Mouse (Mus musculus): ENCODE results near the gene Nhej1. TPM values are rescaled to one million over a fixed set of nuclear protein-coding genes. Genes with fewer than 3 reads are reported as not detected.

Nhej1 gene
- polyA plus RNA-seq, 1 experiment from 2014 or later, result 10.2 TPM

GRCm38 (mm10) chr1:74949666-74950050 lies 175.3 kb downstream of the Nhej1 start:
- peak overlapping the region; percentile 95 for H3K27ac ChIP-seq (ENCODE audit: low read length)
- 4% methylated on average over 24 of the region's 24 CpGs for WGBS
- no peaks in the 10 kb centered on the region; the same call in 1 of the 2 replicates for H3K36me3 ChIP-seq (ENCODE audit: control insufficient read depth, insufficient read depth, low read length)
- peak overlapping the region; percentile 83 for H3K4me2 ChIP-seq (ENCODE audit: low read depth, low read length)
- H3K9ac ChIP-seq (ENCODE audit: low read depth, low read length), result peak overlapping the region; percentile 94
- H3K4me3 ChIP-seq (ENCODE audit: low read length), result peak overlapping the region; percentile 70
- no peaks in the 10 kb centered on the region for H3K9me3 ChIP-seq (ENCODE audit: control insufficient read depth, low read length)
- peak; percentile 51 for ATAC-seq
- H3K27me3 ChIP-seq (replicated peaks; ENCODE audit: control insufficient read depth, insufficient read depth, low read length), result peaks cover 51% of the 10 kb centered on the region
- peaks cover 20% of the 10 kb centered on the region; the same call in 1 of the 2 replicates for H3K4me1 ChIP-seq (ENCODE audit: control insufficient read depth, insufficient read depth, low read length)

- Histone ChIP-seq H3K27me3 (replicated peaks; ENCODE audit: control insufficient read depth, insufficient read depth, low read length) (peaks cover 50% of the 10 kb centered on the region), H3K9ac (ENCODE audit: low read depth, low read length) (peak overlapping the region; percentile 94)
- WGBS, result 2% methylated on average over 20 of the region's 20 CpGs
Observed at GRCm38 (mm10) chr1:74948784-74949665, 176.0 kb downstream of the Nhej1 start.

GRCm38 (mm10) chr1:74947986-74948670 lies 176.9 kb downstream of the Nhej1 start:
- peaks cover 23% of the 10 kb centered on the region for H3K4me1 ChIP-seq (ENCODE audit: control insufficient read depth, insufficient read depth, low read length)
- H3K9ac ChIP-seq (ENCODE audit: low read depth, low read length), result peak overlapping the region; percentile 94
- H3K9me3 ChIP-seq (ENCODE audit: control insufficient read depth, low read length), result no peaks in the 10 kb centered on the region
- no peak for ATAC-seq
- H3K4me3 ChIP-seq (ENCODE audit: low read length), result peak overlapping the region; percentile 70
- H3K27me3 ChIP-seq (replicated peaks; ENCODE audit: control insufficient read depth, insufficient read depth, low read length), result peaks cover 43% of the 10 kb centered on the region
- 1% methylated on average over 41 of the region's 41 CpGs for WGBS
- no peak overlapping the region; the same call in 1 of the 2 replicates for H3K27ac ChIP-seq (ENCODE audit: low read length)
- H3K36me3 ChIP-seq (ENCODE audit: control insufficient read depth, insufficient read depth, low read length), result no peaks in the 10 kb centered on the region; the same call in 1 of the 2 replicates
- peak overlapping the region; percentile 83 for H3K4me2 ChIP-seq (ENCODE audit: low read depth, low read length)

More at GRCm38 (mm10) chr1:74948784-74949665, 176.0 kb downstream of the Nhej1 start:
- H3K4me3 ChIP-seq (ENCODE audit: low read length), result peak overlapping the region; percentile 70
- peak overlapping the region; percentile 83 for H3K4me2 ChIP-seq (ENCODE audit: low read depth, low read length)
- H3K9me3 ChIP-seq (ENCODE audit: control insufficient read depth, low read length), result no peaks in the 10 kb centered on the region
- peaks cover 20% of the 10 kb centered on the region; the same call in 1 of the 2 replicates for H3K4me1 ChIP-seq (ENCODE audit: control insufficient read depth, insufficient read depth, low read length)
- ATAC-seq, result peak; percentile 69
- no peaks in the 10 kb centered on the region; the same call in 1 of the 2 replicates for H3K36me3 ChIP-seq (ENCODE audit: control insufficient read depth, insufficient read depth, low read length)
- peak overlapping the region; percentile 95 for H3K27ac ChIP-seq (ENCODE audit: low read length)

- 39% methylated on average over 12 of the region's 12 CpGs for WGBS
- H3K27me3 ChIP-seq (replicated peaks; ENCODE audit: control insufficient read depth, insufficient read depth, low read length), result no peaks in the 10 kb centered on the region
- H3K4me2 ChIP-seq (ENCODE audit: low read depth, low read length), result no peak overlapping the region
- no peak overlapping the region for H3K9ac ChIP-seq (ENCODE audit: low read depth, low read length)
- peak; percentile 93 for ATAC-seq
- H3K27ac ChIP-seq (ENCODE audit: low read length), result peak overlapping the region; percentile 71
- H3K9me3 ChIP-seq (ENCODE audit: control insufficient read depth, low read length), result no peaks in the 10 kb centered on the region
- H3K4me1 ChIP-seq (ENCODE audit: control insufficient read depth, insufficient read depth, low read length), result peaks cover 10% of the 10 kb centered on the region
- no peak overlapping the region for H3K4me3 ChIP-seq (ENCODE audit: low read length)
- no peaks in the 10 kb centered on the region for H3K36me3 ChIP-seq (ENCODE audit: control insufficient read depth, insufficient read depth, low read length)
Observed at GRCm38 (mm10) chr1:74941651-74942360, 183.2 kb downstream of the Nhej1 start.

- Histone ChIP-seq H3K36me3 (ENCODE audit: control insufficient read depth, insufficient read depth, low read length) (no peaks in the 10 kb centered on the region), H3K4me1 (ENCODE audit: control insufficient read depth, insufficient read depth, low read length) (peaks cover 10% of the 10 kb centered on the region), H3K9ac (ENCODE audit: low read depth, low read length) (no peak overlapping the region), H3K27me3 (replicated peaks; ENCODE audit: control insufficient read depth, insufficient read depth, low read length) (no peaks in the 10 kb centered on the region), H3K4me2 (ENCODE audit: low read depth, low read length) (no peak overlapping the region), H3K27ac (ENCODE audit: low read length) (no peak overlapping the region), H3K9me3 (ENCODE audit: control insufficient read depth, low read length) (no peaks in the 10 kb centered on the region), H3K4me3 (ENCODE audit: low read length) (no peak overlapping the region)
- ATAC-seq, result no peak
- 9% methylated on average over 3 of the region's 3 CpGs for WGBS
Observed at GRCm38 (mm10) chr1:74939762-74940161, 185.2 kb downstream of the Nhej1 start.

GRCm38 (mm10) chr1:74936221-74936830 lies 188.7 kb downstream of the Nhej1 start:
- Histone ChIP-seq H3K9me3 (ENCODE audit: control insufficient read depth, low read length) (no peaks in the 10 kb centered on the region), H3K4me1 (ENCODE audit: control insufficient read depth, insufficient read depth, low read length) (peaks cover 6% of the 10 kb centered on the region; the same call in 1 of the 2 replicates), H3K27ac (ENCODE audit: low read length) (peak overlapping the region; percentile 88), H3K9ac (ENCODE audit: low read depth, low read length) (no peak overlapping the region), H3K36me3 (ENCODE audit: control insufficient read depth, insufficient read depth, low read length) (no peaks in the 10 kb centered on the region), H3K27me3 (replicated peaks; ENCODE audit: control insufficient read depth, insufficient read depth, low read length) (peaks cover 2% of the 10 kb centered on the region; the same call in 1 of the 2 replicates), H3K4me3 (ENCODE audit: low read length) (peak overlapping the region; percentile 23), H3K4me2 (ENCODE audit: low read depth, low read length) (peak overlapping the region; percentile 43)
- peak; percentile 83 for ATAC-seq
- 34% methylated on average over 12 of the region's 12 CpGs for WGBS

GRCm38 (mm10) chr1:74935402-74935801 lies 189.6 kb downstream of the Nhej1 start, which contains the start of gene Cfap65:
Gene Cfap65, minus strand, starts transcription at chr1:74935599.
- Histone ChIP-seq H3K4me2 (ENCODE audit: low read depth, low read length) (peak within 1 kb of the TSS; percentile 57), H3K27ac (ENCODE audit: low read length) (peak within 1 kb of the TSS; percentile 88), H3K27me3 (replicated peaks; ENCODE audit: control insufficient read depth, insufficient read depth, low read length) (peaks cover 2% of the 10 kb centered on the region; the same call in 1 of the 2 replicates), H3K9me3 (ENCODE audit: control insufficient read depth, low read length) (no peaks in the 10 kb centered on the region), H3K4me3 (ENCODE audit: low read length) (peak within 1 kb of the TSS; percentile 32), H3K4me1 (ENCODE audit: control insufficient read depth, insufficient read depth, low read length) (peaks cover 6% of the 10 kb centered on the region; the same call in 1 of the 2 replicates), H3K36me3 (ENCODE audit: control insufficient read depth, insufficient read depth, low read length) (no peaks in the 10 kb centered on the region), H3K9ac (ENCODE audit: low read depth, low read length) (no peak within 1 kb of the TSS)
- ATAC-seq, result no peak
- 2% methylated on average over 18 of the region's 18 CpGs for WGBS

- Histone ChIP-seq H3K4me2 (ENCODE audit: low read depth, low read length) (no peak overlapping the region), H3K9me3 (ENCODE audit: control insufficient read depth, low read length) (no peaks in the 10 kb centered on the region), H3K27ac (ENCODE audit: low read length) (no peak overlapping the region), H3K9ac (ENCODE audit: low read depth, low read length) (no peak overlapping the region), H3K4me3 (ENCODE audit: low read length) (no peak overlapping the region), H3K4me1 (ENCODE audit: control insufficient read depth, insufficient read depth, low read length) (peaks cover 3% of the 10 kb centered on the region; the same call in 1 of the 2 replicates), H3K27me3 (replicated peaks; ENCODE audit: control insufficient read depth, insufficient read depth, low read length) (peaks cover 2% of the 10 kb centered on the region; the same call in 1 of the 2 replicates), H3K36me3 (ENCODE audit: control insufficient read depth, insufficient read depth, low read length) (no peaks in the 10 kb centered on the region)
- ATAC-seq, result peak; percentile 64
- WGBS, result 72% methylated on average over 9 of the region's 9 CpGs
Observed at GRCm38 (mm10) chr1:74927621-74928296, 197.2 kb downstream of the Nhej1 start.
